Mouse (Mus musculus) kidney, adult 9 months (tissue): ENCODE results near the gene Eefsec.

Experiments used
- DNase-seq: peaks from one replicate; pipeline ENCODE4 v3.0.0; 2022

Gene Eefsec

DNA sequence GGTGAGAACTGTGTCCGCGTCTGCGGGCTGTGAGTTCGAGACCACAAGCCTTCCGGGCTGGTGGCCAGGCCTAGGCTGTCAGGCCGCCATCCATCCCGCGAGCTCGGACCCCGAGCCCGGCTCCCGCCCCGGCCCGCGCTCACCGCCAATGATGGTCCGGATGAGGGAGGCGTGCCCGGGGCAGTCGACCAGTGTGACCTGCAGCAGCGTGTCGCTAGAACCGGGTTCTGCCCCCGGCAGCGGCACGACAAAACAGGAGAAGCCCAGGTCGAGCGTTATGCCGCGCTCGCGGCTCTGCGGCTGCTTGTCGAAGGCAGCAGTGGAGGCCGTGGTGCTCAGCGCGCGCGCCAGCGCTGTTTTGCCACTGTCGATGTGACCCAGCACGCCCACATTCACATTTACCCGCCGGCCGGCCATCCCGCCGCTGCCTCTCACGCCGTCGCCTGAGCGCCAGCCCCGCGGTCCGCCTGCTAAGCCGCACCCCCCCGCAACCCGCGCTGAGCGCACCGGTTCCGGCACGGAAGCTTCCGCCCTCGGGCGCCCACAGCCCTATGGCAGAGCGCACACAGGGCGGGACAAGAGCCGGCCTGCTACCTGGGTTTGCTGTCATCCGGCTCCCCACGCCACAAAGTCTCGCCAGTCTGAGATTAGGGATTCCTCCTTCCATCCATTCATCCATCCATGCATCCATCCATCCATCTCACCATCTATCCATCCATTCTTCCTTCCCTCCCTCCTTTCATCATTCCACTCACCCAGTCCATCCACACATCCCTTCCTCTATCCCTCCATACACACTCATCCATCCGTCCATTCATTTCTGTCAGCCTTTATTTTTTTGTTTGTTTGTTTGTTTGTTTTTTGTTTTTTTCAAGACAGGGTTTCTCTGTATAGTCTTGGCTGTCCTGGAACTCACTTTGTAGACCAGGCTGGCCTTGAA lies at the start of gene Eefsec:
Gene Eefsec, minus strand, starts transcription at position 477 of the 940 bp plus-strand sequence.
- DNase-seq, result peak; percentile 72

- DNase-seq, result no peak
Measured at GRCm38 (mm10) chr6:88493712-88494111, 47.4 kb upstream of the Eefsec start.

DNA sequence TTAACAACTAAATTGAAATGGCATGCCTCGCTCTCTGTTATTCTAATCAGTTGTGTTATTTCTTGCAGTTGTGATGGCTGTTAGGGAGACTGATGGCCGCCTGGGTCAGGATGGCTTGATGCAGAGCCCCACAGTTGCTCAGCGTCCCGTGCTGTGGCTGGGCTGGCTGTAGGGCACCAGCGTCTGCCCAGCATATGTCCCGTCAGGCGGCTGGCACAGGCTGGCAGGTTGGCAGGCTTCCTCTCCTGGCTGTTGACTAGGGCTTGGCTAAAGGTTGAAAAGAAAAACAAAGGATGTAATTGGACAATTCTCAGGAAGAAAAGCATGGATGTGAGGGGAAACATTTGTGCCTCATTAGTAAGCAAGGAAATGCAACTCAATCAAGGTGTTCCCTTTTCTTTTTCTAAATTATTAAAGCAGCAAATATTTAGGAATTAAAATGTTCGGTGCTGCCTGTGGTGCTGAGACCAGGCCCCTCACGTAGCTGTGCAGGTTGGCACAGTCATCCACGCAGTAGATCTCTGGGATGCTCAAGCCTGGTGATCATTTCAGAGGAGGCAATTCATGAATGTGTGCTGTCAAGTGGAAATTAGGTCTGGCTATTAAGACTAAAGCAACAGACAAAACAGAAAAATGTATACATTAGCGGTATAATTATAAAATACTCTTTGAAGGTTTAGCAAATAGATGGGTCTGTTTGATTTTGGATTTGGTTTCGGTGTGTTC lies 44.5 kb upstream of the Eefsec start:
- no peak for DNase-seq

DNA sequence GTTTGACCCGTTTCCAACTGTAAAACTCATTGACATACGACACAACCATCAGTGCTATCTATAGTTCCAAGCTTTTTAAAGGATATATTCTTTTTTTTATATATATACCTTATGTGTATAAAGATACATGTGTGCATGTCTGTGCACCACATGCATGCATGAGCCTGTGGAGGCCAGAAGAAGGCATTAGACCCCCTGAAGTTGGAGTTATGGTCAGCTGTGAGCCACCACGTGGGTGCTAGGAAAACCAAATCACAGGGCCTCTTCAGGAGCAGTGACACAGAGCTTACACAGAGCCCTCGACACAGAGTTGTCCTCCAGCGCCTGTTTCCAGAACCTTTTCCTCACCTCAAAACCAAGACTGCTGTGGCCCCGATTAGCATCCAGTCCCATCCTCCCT lies 43.5 kb upstream of the Eefsec start:
- no peak for DNase-seq

GRCm38 (mm10) chr6:88489026-88489425 lies 42.7 kb upstream of the Eefsec start:
- DNase-seq, result no peak

DNA sequence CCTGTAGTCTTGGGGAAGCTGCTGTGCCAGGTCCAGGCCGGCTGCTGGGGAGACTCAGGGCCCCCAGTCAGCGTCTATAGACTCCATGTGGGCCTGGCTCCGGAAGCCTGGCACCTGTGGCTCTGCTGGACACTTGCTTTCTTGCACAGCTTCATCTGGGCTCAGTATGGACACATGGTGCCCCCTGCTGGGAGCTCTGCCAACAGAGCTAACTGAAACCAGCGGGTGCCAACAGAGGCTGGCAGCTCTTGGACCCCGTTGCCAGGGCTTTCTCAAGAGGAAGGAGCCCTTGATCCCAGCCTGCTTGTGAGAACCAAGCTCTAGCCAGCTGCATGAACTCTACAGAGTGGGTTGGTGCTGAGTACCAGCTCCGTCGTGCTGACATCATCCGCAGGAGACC lies 40.6 kb upstream of the Eefsec start:
- DNase-seq, result peak; percentile 40

- peak; percentile 18 for DNase-seq
Measured at GRCm38 (mm10) chr6:88485378-88485777, 39.0 kb upstream of the Eefsec start.

- DNase-seq, result no peak
Measured at GRCm38 (mm10) chr6:88483913-88484312, 37.6 kb upstream of the Eefsec start.

DNA sequence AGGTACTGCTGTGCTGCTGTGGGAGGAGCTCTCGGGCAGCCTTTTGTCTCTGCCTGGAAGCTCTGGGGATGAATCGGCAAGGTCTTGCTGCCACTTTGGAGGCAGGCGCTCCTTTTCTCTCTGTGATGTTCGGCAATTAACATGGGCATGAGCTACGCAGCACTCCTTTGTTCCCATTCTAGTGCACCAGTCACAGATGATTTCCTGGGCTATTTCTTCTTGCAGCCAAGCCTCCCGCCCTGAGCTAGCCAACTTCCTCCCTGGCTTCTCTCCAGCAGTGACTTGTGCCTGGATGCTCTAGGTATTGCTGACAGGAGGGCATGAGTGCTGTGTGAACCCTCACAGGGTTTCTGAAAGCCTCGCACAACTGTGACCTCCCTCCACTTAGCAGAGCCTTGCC lies 36.8 kb upstream of the Eefsec start:
- peak; percentile 34 for DNase-seq

DNA sequence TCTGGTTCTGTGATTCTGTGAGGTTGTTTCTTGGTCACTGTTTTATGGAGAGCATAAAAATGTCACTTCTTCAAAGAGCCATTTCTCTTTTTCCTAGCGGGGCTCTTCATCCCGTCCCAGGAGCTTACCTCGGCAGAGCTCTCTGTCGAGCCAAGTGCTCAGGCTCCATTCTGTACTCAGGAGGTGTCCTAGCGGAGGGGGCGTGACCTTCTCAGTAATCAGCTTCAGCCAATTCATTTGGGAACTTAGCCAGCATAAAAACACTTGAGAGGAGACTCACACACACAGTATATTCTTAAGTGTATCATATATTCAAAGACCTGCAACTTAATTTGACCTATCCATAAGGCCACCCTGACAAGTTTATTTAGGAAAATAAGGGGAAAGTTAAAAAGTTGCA lies 34.1 kb upstream of the Eefsec start:
- DNase-seq, result no peak

DNA sequence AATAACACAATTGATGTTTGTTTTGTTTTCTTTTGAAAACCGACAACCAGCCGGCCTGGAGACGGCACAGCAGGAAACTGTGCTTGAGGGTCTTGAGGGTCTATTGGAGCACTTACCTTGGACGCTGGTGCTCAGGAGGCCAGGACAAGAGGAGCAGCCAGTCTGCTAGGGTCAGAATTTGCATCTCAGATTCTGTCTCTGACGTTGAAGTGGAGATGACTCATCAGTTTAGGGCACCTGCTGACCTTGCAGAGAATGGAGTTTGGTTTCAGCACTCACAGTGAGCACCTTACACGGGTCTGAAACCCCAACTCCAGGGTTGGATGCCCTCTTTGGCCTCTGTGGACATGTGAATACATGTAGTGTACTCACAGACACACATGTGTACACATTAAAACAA lies 23.5 kb upstream of the Eefsec start:
- DNase-seq, result no peak

DNA sequence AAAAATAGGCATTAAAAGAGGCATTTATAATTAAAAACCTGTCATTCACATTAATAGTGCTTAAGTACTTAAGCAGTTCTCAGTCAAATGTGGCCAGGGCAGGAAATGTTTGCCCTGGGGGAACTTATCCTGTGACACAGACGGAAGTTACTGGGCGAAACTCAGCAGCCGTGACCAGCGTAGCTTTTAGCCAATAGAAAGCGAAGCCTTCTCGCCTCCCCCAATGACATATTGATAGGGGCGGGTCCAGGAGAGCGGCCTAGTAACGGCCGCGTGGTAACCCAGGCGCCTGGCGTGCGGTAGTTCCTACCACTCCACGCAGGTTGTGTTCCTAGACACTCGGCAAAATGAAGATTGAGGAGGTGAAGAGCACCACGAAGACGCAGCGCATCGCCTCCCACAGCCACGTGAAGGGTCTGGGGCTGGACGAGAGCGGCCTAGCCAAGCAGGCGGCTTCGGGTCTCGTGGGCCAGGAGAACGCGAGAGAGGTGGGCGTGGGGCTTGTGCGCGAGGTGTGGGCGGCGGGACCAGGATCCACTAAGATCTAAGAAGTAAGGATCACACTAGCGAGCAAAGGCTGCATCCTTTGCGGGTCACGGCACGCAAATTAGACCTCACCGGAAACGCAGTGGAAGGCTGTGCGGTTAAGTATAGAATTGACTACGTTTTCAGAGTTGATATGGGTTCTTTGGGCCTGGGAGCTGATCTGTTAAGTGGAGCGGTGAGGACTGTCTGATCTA lies 19.0 kb upstream of the Eefsec start, which contains the start of gene Ruvbl1:
Gene Ruvbl1, plus strand, starts transcription at position 229 of the 740 bp plus-strand sequence.
- DNase-seq, result peak; percentile 96

- no peak for DNase-seq
Measured at GRCm38 (mm10) chr6:88454545-88454944, 8.2 kb upstream of the Eefsec start.

GRCm38 (mm10) chr6:88447454-88447853 lies 1.1 kb upstream of the Eefsec start:
- no peak for DNase-seq

GRCm38 (mm10) chr6:88445661-88446060 lies 678 bp downstream of the Eefsec start:
- no peak for DNase-seq

GRCm38 (mm10) chr6:88444076-88444750 lies 2.1 kb downstream of the Eefsec start:
- DNase-seq, result peak; percentile 72

GRCm38 (mm10) chr6:88443446-88443845 lies 2.9 kb downstream of the Eefsec start:
- DNase-seq, result no peak

DNA sequence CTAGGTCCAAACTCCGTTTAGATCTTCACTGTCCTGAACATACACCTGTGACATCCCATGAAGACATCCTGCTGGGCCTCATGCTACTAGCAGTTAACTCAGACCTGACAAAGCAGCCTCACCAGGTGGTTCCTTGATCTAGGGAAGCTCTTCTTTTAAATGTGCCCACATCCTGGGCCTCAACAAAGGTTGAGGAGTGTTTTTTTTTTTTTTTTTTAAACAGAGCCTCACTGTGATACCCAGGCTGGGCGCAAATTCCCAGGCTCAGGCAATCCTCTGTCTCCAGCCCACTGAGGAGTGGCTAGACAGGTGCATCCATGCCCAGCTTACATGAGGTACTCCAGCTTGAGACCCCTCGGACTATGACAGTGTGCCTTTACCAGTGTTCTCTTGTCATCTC lies 3.8 kb downstream of the Eefsec start:
- no peak for DNase-seq

DNA sequence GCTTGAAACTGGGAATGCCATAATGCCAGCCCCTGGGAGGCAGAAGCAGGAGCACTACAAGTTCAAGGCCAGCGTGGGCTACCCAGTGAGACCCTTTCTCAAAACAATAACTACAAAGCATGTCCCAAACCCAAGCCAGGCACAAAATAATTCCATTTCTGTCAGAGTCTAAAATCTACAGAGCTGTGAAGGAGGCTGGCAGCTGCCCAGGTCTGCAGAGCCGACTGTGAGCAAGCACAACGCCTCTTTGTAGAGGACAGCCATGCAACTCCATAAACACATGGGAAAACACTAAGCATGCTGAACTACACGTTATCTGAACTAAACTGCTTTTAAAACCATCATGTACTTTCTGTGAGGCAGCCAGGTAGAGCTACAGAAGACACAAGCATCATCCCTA lies 7.3 kb downstream of the Eefsec start:
- DNase-seq, result no peak

DNA sequence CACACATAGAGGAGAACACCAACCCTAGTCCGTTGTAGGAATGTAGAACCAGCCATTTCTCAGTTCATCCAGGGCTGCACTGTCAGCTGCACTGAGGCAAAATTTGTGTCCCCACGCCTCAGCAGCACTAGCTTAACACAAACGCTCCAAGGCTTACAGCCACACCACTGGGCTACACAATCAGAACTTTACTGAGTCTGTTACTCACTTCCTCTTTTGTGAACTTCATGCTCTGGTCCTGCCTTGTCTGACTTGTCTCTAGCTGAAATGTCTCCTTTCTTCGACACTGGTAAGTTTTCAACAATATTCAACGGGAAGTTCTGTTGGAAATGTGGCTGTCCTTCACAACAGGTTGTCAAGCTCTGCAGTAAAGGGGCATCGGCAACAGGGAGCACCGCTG lies 10.7 kb downstream of the Eefsec start:
- no peak for DNase-seq

- peak; percentile 78 for DNase-seq
Measured at GRCm38 (mm10) chr6:88431202-88431601, 15.1 kb downstream of the Eefsec start.

GRCm38 (mm10) chr6:88416130-88416758 lies 30.1 kb downstream of the Eefsec start:
- peak; percentile 46 for DNase-seq
